Mouse (Mus musculus) testis, adult 2 months (tissue): ENCODE results near the gene Rab3c. TPM values are rescaled to one million over a fixed set of nuclear protein-coding genes. Genes with fewer than 3 reads are reported as not detected.

Experiments
- H3K27ac ChIP-seq: fragments of 200-500 bp; 2 replicates; pipeline ENCODE4 v1.5.1; 2012; ENCODE audit warnings: low read depth, low read length; ENCODE audit not compliant: control insufficient read depth, insufficient read depth
- H3K27me3 ChIP-seq: fragments of 200-500 bp; 2 replicates; pipeline ENCODE4 v1.6.1; 2012; ENCODE audit warnings: mild to moderate bottlenecking, low read length, moderate library complexity; ENCODE audit not compliant: control insufficient read depth, insufficient read depth
- H3K36me3 ChIP-seq: fragments of 200-500 bp; 2 replicates; pipeline ENCODE4 v1.6.1; 2012; ENCODE audit warnings: mild to moderate bottlenecking, low read length; ENCODE audit not compliant: control insufficient read depth, insufficient read depth
- H3K4me1 ChIP-seq: fragments of 200-500 bp; 2 replicates; pipeline ENCODE4 v1.6.1; 2012; ENCODE audit warnings: low read length; ENCODE audit not compliant: control insufficient read depth, insufficient read depth
- H3K4me3 ChIP-seq: fragments of 200-500 bp; 2 replicates; pipeline ENCODE4 v1.5.1; 2012; ENCODE audit warnings: low read depth, mild to moderate bottlenecking, low read length, moderate library complexity, mixed read lengths; ENCODE audit not compliant: control insufficient read depth
- CTCF ChIP-seq: fragments of 200-500 bp; IDR thresholded peaks from 2 replicates; pipeline ENCODE4 v1.5.1; 2012; ENCODE audit warnings: low read depth, mild to moderate bottlenecking, inconsistent platforms, low read length, moderate library complexity; ENCODE audit not compliant: control insufficient read depth, insufficient read depth, insufficient replicate concordance
- POLR2A ChIP-seq: fragments of 200-500 bp; IDR thresholded peaks from 2 replicates; pipeline ENCODE4 v1.6.1; 2012; ENCODE audit warnings: low read depth, mild to moderate bottlenecking, inconsistent platforms, low read length, moderate library complexity; ENCODE audit not compliant: control insufficient read depth
- polyA plus RNA-seq: library from polyadenylated mRNA; depleted of rRNA; stranded (reverse); fragments of >200 nt; gene quantifications from 2 replicates; pipeline ENCODE4 v1.2.3, GENCODE M21; 2012

Rab3c gene
- polyA plus RNA-seq, 1 experiment: 0.37 TPM

DNA sequence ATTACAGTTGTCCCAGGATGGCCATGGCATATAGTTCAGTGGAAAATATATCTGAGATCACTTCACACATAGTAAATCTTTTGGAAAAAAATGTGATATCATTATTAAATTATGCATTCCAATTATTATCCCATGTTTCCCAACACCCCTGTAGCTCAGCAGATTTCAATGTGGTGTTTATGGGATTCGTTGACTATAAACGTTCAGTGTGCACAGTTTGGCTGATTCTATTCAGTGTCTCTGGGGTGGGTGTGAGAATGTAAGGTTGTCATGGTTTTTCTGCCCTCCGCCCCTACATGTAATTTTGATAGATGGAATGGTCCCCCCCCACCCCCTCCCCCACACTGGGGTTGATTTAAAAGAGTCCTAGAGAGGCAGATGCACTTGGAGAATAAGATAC, 242.3 kb downstream of the Rab3c start:
- Histone ChIP-seq H3K36me3 (no peaks in the 10 kb centered on the region), H3K4me3 (peak overlapping the region; percentile 63)

DNA sequence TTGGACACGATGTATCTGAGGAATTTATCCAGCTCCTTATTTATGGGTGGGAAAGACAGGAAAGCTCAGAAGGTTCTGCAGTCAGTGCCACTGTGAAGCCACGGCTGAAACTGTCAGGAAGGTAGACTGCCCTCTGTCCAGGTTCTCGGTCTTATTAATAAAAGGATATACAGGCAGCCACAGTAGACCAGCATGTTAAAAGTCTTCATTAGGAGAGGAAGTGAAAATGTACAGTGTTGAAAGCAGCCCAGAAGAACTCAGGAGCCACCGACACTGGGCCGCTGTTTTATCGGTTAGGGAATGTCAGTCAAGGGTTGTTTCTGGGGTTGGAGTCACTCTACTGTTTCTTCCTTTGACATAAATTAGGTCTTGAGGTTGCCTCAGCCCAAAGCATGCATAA, 245.9 kb downstream of the Rab3c start:
- TF ChIP-seq CTCF (no peak), POLR2A (no peak)
- no peaks in the 10 kb centered on the region for H3K36me3 ChIP-seq
- H3K4me3 ChIP-seq: no peak overlapping the region
- H3K4me1 ChIP-seq: peaks cover 8% of the 10 kb centered on the region
- no peak overlapping the region for H3K27ac ChIP-seq
- H3K27me3 ChIP-seq: no peaks in the 10 kb centered on the region

More for the DNA sequence above, 242.3 kb downstream of the Rab3c start:
- TF ChIP-seq CTCF (no peak), POLR2A (no peak)
- Histone ChIP-seq H3K4me1 (peaks cover 6% of the 10 kb centered on the region), H3K27me3 (no peaks in the 10 kb centered on the region), H3K27ac (no peak overlapping the region)

DNA sequence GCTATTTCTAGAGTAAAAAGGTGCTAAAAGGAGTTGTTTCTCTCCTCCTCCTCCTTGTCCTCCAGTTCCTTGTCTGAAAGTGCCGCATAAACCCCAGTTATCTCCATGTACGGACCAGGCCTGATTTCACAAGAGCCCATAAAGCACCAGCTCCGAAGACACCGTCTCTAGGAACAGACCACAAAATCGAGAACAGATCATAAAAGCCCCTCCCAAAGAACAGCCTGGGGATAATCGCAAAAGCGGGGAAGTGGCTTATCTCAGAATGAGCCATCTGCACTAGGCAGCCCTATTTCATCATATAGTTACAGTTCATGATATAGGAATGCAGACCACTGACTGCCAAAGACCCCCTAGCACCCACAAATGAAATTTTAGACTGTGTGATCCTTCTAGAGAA, 246.8 kb downstream of the Rab3c start:
- peaks cover 7% of the 10 kb centered on the region for H3K4me1 ChIP-seq
- no peaks in the 10 kb centered on the region for H3K36me3 ChIP-seq
- H3K4me3 ChIP-seq: no peak overlapping the region
- no peaks in the 10 kb centered on the region for H3K27me3 ChIP-seq
- TF ChIP-seq CTCF (no peak), POLR2A (no peak)
- H3K27ac ChIP-seq: no peak overlapping the region

DNA sequence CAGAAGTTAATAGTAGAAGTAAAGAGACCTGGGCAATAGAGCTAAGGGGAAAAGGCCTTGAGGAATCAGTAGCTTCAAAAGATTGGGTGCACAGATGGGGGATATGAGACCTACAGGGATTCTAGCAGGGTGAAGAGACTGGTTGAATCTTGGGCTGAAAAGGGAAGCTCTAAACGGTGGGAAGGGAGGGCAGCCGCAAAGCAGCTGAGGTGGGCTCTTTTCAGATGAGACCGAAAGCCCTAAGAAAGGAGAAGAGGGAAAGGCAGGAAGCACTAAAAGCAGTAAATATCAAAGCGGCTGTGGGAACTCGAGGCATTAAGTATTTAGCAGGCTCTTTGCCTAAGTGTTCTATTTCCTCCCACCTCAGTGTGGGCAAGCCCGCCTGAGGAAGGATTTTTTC, 248.9 kb downstream of the Rab3c start:
- TF ChIP-seq POLR2A (no peak), CTCF (no peak)
- Histone ChIP-seq H3K4me1 (peaks cover 2% of the 10 kb centered on the region; the same call in 1 of the 2 replicates), H3K27me3 (no peaks in the 10 kb centered on the region), H3K36me3 (no peaks in the 10 kb centered on the region), H3K4me3 (no peak overlapping the region), H3K27ac (no peak overlapping the region)

DNA sequence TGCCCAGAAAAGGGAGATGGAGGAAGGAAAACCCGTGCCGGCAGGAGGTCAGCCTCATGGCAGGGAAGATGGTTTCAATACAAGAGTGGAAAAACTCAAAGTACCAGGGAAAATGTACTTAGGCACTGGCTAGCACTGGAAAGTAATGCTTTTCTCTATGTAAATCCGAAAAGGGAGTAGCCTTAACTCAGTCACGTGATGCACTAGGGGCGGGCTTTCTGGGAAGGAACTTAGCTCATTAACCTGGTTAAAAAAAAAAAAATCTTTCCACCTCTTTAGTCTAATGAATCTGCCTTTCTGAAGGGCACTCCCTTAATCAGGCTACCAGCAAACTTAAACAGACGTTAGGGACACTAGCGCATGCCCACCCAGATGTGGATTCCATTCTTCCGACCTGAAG, 249.7 kb downstream of the Rab3c start:
- Histone ChIP-seq H3K27ac (no peak overlapping the region), H3K36me3 (no peaks in the 10 kb centered on the region), H3K27me3 (no peaks in the 10 kb centered on the region), H3K4me1 (peaks cover 2% of the 10 kb centered on the region; the same call in 1 of the 2 replicates), H3K4me3 (no peak overlapping the region)
- TF ChIP-seq CTCF (no peak), POLR2A (no peak)

DNA sequence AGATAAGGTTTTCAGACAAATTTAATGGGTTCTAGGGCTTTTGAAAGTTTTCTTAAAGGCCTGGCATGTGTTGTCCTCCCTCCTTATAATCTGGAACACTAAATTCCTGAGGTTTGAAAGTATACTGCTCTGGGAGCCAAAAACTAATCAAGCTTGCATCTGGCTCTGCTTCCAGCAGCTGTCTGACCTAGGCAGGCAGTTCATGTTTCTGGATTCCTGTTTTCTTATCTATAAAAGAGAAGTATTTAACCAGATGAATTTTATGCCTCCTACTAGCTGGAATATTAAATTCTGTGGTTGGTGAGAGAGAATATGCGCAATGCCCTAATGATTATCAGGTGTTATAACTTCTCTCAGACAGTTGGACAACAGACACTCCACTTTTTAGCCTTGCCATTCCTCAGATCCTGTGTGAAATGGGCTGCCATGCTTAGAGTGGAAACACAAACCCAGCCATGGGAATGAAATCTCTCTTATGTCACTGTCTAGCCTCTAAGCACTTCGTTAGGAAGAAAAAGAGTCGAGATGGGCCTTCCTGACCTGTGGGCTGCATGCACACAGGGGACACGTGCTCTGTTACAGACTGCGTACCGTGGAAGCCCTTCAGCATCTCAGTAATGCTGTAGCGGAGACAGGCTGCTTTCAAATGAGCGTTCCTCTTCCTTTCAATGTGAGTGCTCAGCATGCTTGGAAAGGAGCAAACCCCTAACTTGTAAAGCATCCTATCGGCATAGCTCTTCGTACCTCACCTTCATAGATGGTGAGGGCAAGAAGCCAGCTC, 256.2 kb downstream of the Rab3c start:
- no peaks in the 10 kb centered on the region for H3K27me3 ChIP-seq
- no peak overlapping the region for H3K4me3 ChIP-seq
- H3K4me1 ChIP-seq: peaks cover 5% of the 10 kb centered on the region
- TF ChIP-seq CTCF (no peak), POLR2A (no peak)
- no peaks in the 10 kb centered on the region for H3K36me3 ChIP-seq
- H3K27ac ChIP-seq: no peak overlapping the region

DNA sequence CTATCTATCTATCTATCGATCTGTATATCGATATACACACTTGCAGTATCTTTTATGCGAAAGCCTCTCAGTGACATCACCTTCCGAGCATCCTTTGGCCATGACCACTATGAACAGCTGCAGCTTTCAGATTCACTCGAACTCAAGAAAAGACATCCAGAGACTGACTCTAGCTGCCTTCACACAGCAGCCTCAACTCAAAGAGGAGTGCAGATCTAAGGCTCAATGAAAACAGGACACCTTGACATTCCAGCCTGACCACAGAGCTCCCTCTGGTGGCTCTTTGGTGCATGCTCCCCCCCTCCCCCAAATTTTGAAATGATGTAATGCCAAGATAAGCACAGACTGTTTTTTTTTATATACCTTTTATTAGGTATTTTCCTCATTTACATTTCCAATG, 257.8 kb downstream of the Rab3c start:
- Histone ChIP-seq H3K4me1 (peaks cover 15% of the 10 kb centered on the region), H3K27me3 (no peaks in the 10 kb centered on the region), H3K27ac (no peak overlapping the region), H3K4me3 (no peak overlapping the region), H3K36me3 (no peaks in the 10 kb centered on the region)
- TF ChIP-seq CTCF (peak; percentile 30; the same call in 1 of the 2 replicates), POLR2A (no peak)

DNA sequence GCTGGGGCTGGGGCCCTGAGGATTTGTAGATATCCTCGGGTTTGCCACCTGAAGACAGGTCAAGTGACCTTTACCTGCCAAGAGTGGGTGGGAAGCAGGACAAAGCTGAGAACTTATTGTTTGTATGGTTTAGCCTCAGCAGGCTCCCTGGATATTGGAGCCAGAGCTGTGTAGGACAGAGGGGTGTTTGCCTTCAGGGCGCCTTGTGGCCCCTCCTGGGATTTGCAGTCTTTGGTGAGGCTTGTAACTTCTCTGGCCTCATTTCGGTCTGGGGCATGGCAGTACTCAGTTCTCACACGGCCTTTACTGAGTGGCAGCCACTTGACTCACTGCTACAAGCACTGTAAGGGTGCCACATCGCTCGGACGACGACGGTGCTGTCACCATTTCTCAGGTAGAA, 261.0 kb downstream of the Rab3c start:
- H3K27ac ChIP-seq: no peak overlapping the region
- H3K27me3 ChIP-seq: no peaks in the 10 kb centered on the region
- no peak for TF ChIP-seq CTCF
- H3K36me3 ChIP-seq: no peaks in the 10 kb centered on the region
- peaks cover 15% of the 10 kb centered on the region for H3K4me1 ChIP-seq
- H3K4me3 ChIP-seq: peak overlapping the region; percentile 53
